Mouse (Mus musculus): ENCODE measurements around the gene Dnmt3a. TPM values are rescaled to one million over a fixed set of nuclear protein-coding genes. Genes with fewer than 3 reads are reported as not detected.

The Dnmt3a gene
- polyA plus RNA-seq, 1 experiment: 43.2 TPM

GRCm38 (mm10) chr12:3779639-3780038, 26.2 kb upstream of the Dnmt3a start:
- no peak for DNase-seq
- no peak overlapping the region for H3K27ac ChIP-seq (ENCODE audit: insufficient read depth, low read length)
- no peak overlapping the region for H3K4me3 ChIP-seq (replicated peaks; ENCODE audit: insufficient read depth, low read depth, low read length)
- H3K4me1 ChIP-seq (ENCODE audit: control insufficient read depth, insufficient read depth, low read length): peaks cover 12% of the 10 kb centered on the region
- H3K27me3 ChIP-seq (ENCODE audit: control insufficient read depth, insufficient read depth, low read length): no peaks in the 10 kb centered on the region
- TF ChIP-seq CTCF (IDR thresholded peaks at IDR 0.05; ENCODE audit: borderline replicate concordance, insufficient read depth, low read depth, low read length) (no peak), POLR2A (IDR thresholded peaks at IDR 0.05; ENCODE audit: borderline replicate concordance, insufficient read depth, low read length) (no peak)
- 96% methylated on average over 2 of the region's 2 CpGs for WGBS

- TF ChIP-seq POLR2A (IDR thresholded peaks at IDR 0.05; ENCODE audit: borderline replicate concordance, insufficient read depth, low read length) (no peak), CTCF (IDR thresholded peaks at IDR 0.05; ENCODE audit: borderline replicate concordance, insufficient read depth, low read depth, low read length) (no peak)
- peak; percentile 43 to 52 for DNase-seq
- Histone ChIP-seq H3K27me3 (ENCODE audit: control insufficient read depth, insufficient read depth, low read length) (no peaks in the 10 kb centered on the region), H3K4me1 (ENCODE audit: control insufficient read depth, insufficient read depth, low read length) (peaks cover 12% of the 10 kb centered on the region), H3K27ac (ENCODE audit: insufficient read depth, low read length) (peak overlapping the region; percentile 5; the same call in 1 of the 2 replicates), H3K4me3 (replicated peaks; ENCODE audit: insufficient read depth, low read depth, low read length) (no peak overlapping the region)
- WGBS: 51% methylated on average over 8 of the region's 8 CpGs
Observed at GRCm38 (mm10) chr12:3780405-3780891, 25.4 kb upstream of the Dnmt3a start.

GRCm38 (mm10) chr12:3780931-3781471, 24.8 kb upstream of the Dnmt3a start:
- DNase-seq: no peak
- Histone ChIP-seq H3K4me1 (ENCODE audit: control insufficient read depth, insufficient read depth, low read length) (peaks cover 12% of the 10 kb centered on the region), H3K27me3 (ENCODE audit: control insufficient read depth, insufficient read depth, low read length) (no peaks in the 10 kb centered on the region), H3K4me3 (replicated peaks; ENCODE audit: insufficient read depth, low read depth, low read length) (no peak overlapping the region), H3K27ac (ENCODE audit: insufficient read depth, low read length) (peak overlapping the region; percentile 5; the same call in 1 of the 2 replicates)
- WGBS: 48% methylated on average over 7 of the region's 7 CpGs
- no peak for TF ChIP-seq POLR2A (IDR thresholded peaks at IDR 0.05; ENCODE audit: borderline replicate concordance, insufficient read depth, low read length)
- no peak for TF ChIP-seq CTCF (IDR thresholded peaks at IDR 0.05; ENCODE audit: borderline replicate concordance, insufficient read depth, low read depth, low read length)

- peaks cover 12% of the 10 kb centered on the region for H3K4me1 ChIP-seq (ENCODE audit: control insufficient read depth, insufficient read depth, low read length)
- 0 out of 2 replicates have a peak overlapping the region, but pooled peaks have one; percentile 5 for H3K27ac ChIP-seq (ENCODE audit: insufficient read depth, low read length)
- no peaks in the 10 kb centered on the region for H3K27me3 ChIP-seq (ENCODE audit: control insufficient read depth, insufficient read depth, low read length)
- DNase-seq: peak; percentile 72 to 79
- H3K4me3 ChIP-seq (replicated peaks; ENCODE audit: insufficient read depth, low read depth, low read length): no peak overlapping the region
- TF ChIP-seq CTCF (IDR thresholded peaks at IDR 0.05; ENCODE audit: borderline replicate concordance, insufficient read depth, low read depth, low read length) (peak; percentile 88), POLR2A (IDR thresholded peaks at IDR 0.05; ENCODE audit: borderline replicate concordance, insufficient read depth, low read length) (no peak)
- 19% methylated on average over 8 of the region's 8 CpGs for WGBS
Observed at GRCm38 (mm10) chr12:3781482-3781881, 24.3 kb upstream of the Dnmt3a start.

GRCm38 (mm10) chr12:3783196-3783825, 22.5 kb upstream of the Dnmt3a start:
- no peak for DNase-seq
- no peak for TF ChIP-seq CTCF (IDR thresholded peaks at IDR 0.05; ENCODE audit: borderline replicate concordance, insufficient read depth, low read depth, low read length)
- TF ChIP-seq POLR2A (IDR thresholded peaks at IDR 0.05; ENCODE audit: borderline replicate concordance, insufficient read depth, low read length): no peak
- 47% methylated on average over 3 of the region's 3 CpGs for WGBS

GRCm38 (mm10) chr12:3784258-3784657, 21.5 kb upstream of the Dnmt3a start:
- H3K27ac ChIP-seq (ENCODE audit: insufficient read depth, low read length): no peak overlapping the region

More at GRCm38 (mm10) chr12:3783196-3783825, 22.5 kb upstream of the Dnmt3a start:
- Histone ChIP-seq H3K4me3 (replicated peaks; ENCODE audit: insufficient read depth, low read depth, low read length) (no peak overlapping the region), H3K27ac (ENCODE audit: insufficient read depth, low read length) (no peak overlapping the region), H3K4me1 (ENCODE audit: control insufficient read depth, insufficient read depth, low read length) (peaks cover 18% of the 10 kb centered on the region), H3K27me3 (ENCODE audit: control insufficient read depth, insufficient read depth, low read length) (no peaks in the 10 kb centered on the region)

GRCm38 (mm10) chr12:3784729-3785128, 21.1 kb upstream of the Dnmt3a start:
- Histone ChIP-seq H3K4me1 (ENCODE audit: control insufficient read depth, insufficient read depth, low read length) (peaks cover 22% of the 10 kb centered on the region), H3K27ac (ENCODE audit: insufficient read depth, low read length) (no peak overlapping the region), H3K4me3 (replicated peaks; ENCODE audit: insufficient read depth, low read depth, low read length) (no peak overlapping the region), H3K27me3 (ENCODE audit: control insufficient read depth, insufficient read depth, low read length) (no peaks in the 10 kb centered on the region)
- no peak for DNase-seq
- 81% methylated on average over 4 of the region's 4 CpGs for WGBS
- TF ChIP-seq CTCF (IDR thresholded peaks at IDR 0.05; ENCODE audit: borderline replicate concordance, insufficient read depth, low read depth, low read length): no peak
- no peak for TF ChIP-seq POLR2A (IDR thresholded peaks at IDR 0.05; ENCODE audit: borderline replicate concordance, insufficient read depth, low read length)

More at GRCm38 (mm10) chr12:3784258-3784657, 21.5 kb upstream of the Dnmt3a start:
- no peak for DNase-seq
- 54% methylated on average over 2 of the region's 2 CpGs for WGBS
- Histone ChIP-seq H3K4me1 (ENCODE audit: control insufficient read depth, insufficient read depth, low read length) (peaks cover 19% of the 10 kb centered on the region), H3K4me3 (replicated peaks; ENCODE audit: insufficient read depth, low read depth, low read length) (no peak overlapping the region), H3K27me3 (ENCODE audit: control insufficient read depth, insufficient read depth, low read length) (no peaks in the 10 kb centered on the region)
- TF ChIP-seq CTCF (IDR thresholded peaks at IDR 0.05; ENCODE audit: borderline replicate concordance, insufficient read depth, low read depth, low read length): no peak
- TF ChIP-seq POLR2A (IDR thresholded peaks at IDR 0.05; ENCODE audit: borderline replicate concordance, insufficient read depth, low read length): no peak

- H3K27me3 ChIP-seq (ENCODE audit: control insufficient read depth, insufficient read depth, low read length): no peaks in the 10 kb centered on the region
- 50% methylated on average over 3 of the region's 3 CpGs for WGBS
- TF ChIP-seq CTCF (IDR thresholded peaks at IDR 0.05; ENCODE audit: borderline replicate concordance, insufficient read depth, low read depth, low read length): no peak
- no peak for TF ChIP-seq POLR2A (IDR thresholded peaks at IDR 0.05; ENCODE audit: borderline replicate concordance, insufficient read depth, low read length)
- no peak for DNase-seq
- H3K4me3 ChIP-seq (replicated peaks; ENCODE audit: insufficient read depth, low read depth, low read length): no peak overlapping the region
- H3K27ac ChIP-seq (ENCODE audit: insufficient read depth, low read length): no peak overlapping the region
- H3K4me1 ChIP-seq (ENCODE audit: control insufficient read depth, insufficient read depth, low read length): peaks cover 14% of the 10 kb centered on the region
Observed at GRCm38 (mm10) chr12:3787041-3787440, 18.8 kb upstream of the Dnmt3a start.
